Mouse (Mus musculus) G1E (cell line): Measurements from ENCODE around the gene Ccz1.

Experiments
- CTCF ChIP-seq: IDR thresholded peaks from 2 replicates; pipeline ENCODE4 v1.5.1; 2012; ENCODE audit warnings: low read depth, low read length, inconsistent platforms, mixed read lengths
- GATA1 ChIP-seq: IDR thresholded peaks from 2 replicates; pipeline ENCODE4 v1.6.1; 2012; ENCODE audit warnings: borderline replicate concordance, low read length, inconsistent platforms, mixed read lengths
- GATA2 ChIP-seq: IDR thresholded peaks from 2 replicates; pipeline ENCODE4 v1.6.1; 2012; ENCODE audit warnings: low read depth, low read length, inconsistent platforms, borderline replicate concordance
- POLR2AphosphoS5 ChIP-seq: IDR thresholded peaks from 2 replicates; pipeline ENCODE4 v1.6.1; 2012; ENCODE audit warnings: low read depth, low read length, inconsistent platforms; ENCODE audit not compliant: insufficient replicate concordance
- TAL1 ChIP-seq: conservative IDR thresholded peaks from 2 replicates; pipeline ENCODE4 v1.6.1; 2012; ENCODE audit warnings: low read depth, low read length, inconsistent platforms, mixed read lengths

DNA sequence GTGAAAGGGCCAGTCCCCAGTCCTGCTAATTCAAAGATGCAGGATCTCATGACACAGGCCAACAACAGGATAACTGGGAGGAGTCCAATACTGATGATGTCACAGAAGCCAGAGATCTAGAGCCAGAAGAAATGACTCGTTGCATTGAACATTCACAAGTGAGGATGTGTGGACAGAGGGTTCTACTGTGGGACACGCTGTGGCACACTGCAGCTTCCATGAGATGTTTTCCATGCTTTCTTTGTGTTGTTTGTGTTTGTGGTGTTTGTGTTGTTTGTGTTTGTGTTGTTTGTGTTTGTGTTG, 39.1 kb downstream of the Ccz1 start:
- TF ChIP-seq CTCF (no peak), TAL1 (no peak), GATA1 (no peak), POLR2AphosphoS5 (no peak), GATA2 (no peak)
